Mouse (Mus musculus): ENCODE measurements around the gene Lrch4.
"Not testable (repeated sequence)": the region's sequence is repeated elsewhere in the genome, so short reads cannot be mapped to it uniquely, and the experiment has no call there.

Lrch4 gene

DNA sequence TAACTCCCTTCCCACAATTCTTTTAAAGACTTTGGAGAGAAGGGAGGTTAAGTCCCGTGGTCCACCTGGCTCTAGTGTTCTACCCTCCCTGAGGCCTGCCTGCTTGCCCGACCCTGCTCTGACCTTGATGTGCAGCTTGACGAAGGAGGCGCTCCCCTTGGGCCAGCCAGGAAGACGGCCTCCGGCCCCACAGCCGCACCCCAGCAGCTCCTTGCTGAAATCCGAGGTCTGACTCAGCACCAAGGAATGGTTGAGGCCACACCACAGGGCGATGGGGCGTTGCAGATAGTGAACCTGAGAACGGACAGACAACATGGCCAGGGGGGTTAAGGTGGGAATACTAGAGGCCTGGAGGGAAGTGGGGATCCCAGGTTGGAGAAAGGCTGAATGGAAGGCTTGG is 15.4 kb upstream of the Lrch4 start, which contains the start of gene Pcolce:
Gene Pcolce, minus strand, starts transcription at position 235 of the 400 bp plus-strand sequence.
- peak; percentile 32 for DNase-seq

GRCm38 (mm10) chr5:137614921-137615320 is 14.0 kb upstream of the Lrch4 start:
- not testable (repeated sequence) for DNase-seq

DNA sequence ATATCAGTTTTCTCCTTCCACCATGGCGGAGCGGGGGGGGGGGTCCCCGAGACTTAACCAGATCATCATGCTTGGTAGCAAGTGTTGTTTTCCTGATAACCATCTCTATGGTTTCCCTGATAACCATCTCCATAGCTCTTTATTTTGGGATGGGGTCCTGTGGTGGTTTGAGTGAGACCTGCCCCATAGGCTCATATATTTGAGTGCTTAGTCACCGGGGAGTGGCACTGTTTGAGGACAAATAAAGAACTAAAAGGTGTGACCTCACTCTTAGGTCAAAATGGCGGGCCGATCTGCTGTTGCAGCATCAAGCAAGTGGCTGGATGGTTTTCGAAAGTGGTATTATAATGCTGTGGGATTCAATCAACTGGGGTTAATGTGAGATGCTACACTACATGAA is 13.6 kb upstream of the Lrch4 start:
- no peak for DNase-seq

DNA sequence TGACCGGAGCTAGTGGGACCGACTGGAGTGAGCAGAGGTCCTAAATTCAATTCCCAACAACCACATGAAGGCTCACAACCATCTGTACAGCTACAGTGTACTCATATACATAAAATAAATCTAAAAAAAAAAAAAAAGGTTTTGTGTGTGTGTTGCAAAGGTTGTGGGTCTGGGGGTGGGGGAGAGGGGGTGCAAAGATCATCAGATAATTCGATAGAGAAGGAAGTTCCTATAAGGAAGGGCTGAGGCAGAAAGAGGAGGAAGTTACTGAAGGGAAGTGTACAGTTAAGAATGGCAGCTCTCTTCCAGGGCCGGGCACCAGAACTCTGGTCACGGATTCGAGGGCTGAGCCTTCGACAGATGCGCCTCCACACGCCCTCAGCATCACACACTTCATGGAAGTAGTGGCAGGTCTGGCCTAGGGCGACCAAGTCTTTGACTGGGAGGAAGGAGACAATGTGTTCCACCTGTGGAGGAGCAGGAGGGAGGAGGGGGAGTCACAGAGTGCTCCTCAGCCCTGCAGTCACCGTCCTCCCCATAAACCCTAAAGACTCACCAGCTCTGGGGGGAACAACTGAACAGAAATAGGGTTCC is 4.9 kb upstream of the Lrch4 start:
- DNase-seq = no peak

DNA sequence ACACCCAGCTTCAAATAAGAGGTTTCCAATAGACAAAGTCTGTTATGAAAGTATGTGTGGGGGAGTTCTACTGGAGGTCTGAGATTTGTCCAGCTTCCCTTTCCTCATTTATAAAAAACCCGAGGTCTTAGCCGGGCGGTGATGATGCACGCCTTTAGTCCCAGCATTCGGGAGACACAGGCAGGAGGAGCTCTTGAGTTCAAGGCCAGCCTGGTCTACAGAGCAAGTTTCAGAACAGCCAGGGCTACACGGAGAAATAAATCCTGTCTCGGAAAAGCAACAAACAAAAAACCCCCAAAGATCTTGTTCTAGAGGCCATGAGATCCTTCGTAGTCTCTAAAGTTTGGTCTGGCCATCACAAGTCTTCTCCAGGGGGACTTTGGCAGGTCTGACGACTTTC is 930 bp upstream of the Lrch4 start:
- peak; percentile 52 for DNase-seq

DNA sequence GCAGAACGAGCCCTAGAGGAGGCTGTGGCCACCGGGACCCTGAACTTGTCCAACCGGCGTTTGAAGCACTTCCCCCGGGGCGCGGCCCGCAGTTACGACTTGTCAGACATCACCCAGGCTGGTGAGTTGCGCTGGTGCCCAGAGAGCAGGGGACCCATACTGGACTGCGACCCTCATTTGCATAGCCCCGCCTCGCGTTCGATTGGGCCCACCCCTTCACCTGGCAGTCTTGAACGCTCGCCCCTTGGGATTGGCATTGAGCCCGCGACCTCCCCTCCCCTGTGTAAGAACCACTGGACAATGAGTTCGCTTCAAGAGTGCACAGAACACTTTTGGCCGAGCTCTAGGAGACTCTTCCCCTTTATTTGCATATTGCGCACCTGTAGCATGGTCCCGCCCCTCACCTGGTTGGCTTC is 393 bp downstream of the Lrch4 start:
- peak; percentile 81 for DNase-seq

- peak; percentile 73 for DNase-seq
Observed at GRCm38 (mm10) chr5:137629906-137630545, 1.1 kb downstream of the Lrch4 start.

DNA sequence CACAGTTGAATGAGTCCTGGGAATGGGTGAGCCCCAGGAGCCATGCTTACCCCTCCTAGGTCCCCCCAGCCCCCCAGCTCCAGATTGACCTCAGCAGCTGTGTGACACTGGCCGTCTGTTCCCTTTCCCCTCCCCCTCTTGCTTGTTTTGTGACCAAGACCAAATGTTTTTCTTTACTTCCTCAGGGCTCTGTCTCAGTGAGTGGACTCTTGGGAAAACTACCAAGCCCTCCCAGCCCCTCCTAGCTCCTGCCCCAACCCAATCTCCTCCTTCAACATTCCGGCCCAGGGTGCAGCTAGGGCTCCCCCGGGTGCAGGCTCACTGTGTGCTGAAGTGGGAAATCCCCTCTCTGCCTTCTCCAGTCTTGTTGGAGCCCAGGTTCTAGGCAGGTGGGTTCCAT is 1.7 kb downstream of the Lrch4 start:
- peak; percentile 81 for DNase-seq

GRCm38 (mm10) chr5:137631171-137631570 is 2.2 kb downstream of the Lrch4 start:
- peak; percentile 67 for DNase-seq

- no peak for DNase-seq
Observed at GRCm38 (mm10) chr5:137631591-137631990, 2.7 kb downstream of the Lrch4 start.

DNA sequence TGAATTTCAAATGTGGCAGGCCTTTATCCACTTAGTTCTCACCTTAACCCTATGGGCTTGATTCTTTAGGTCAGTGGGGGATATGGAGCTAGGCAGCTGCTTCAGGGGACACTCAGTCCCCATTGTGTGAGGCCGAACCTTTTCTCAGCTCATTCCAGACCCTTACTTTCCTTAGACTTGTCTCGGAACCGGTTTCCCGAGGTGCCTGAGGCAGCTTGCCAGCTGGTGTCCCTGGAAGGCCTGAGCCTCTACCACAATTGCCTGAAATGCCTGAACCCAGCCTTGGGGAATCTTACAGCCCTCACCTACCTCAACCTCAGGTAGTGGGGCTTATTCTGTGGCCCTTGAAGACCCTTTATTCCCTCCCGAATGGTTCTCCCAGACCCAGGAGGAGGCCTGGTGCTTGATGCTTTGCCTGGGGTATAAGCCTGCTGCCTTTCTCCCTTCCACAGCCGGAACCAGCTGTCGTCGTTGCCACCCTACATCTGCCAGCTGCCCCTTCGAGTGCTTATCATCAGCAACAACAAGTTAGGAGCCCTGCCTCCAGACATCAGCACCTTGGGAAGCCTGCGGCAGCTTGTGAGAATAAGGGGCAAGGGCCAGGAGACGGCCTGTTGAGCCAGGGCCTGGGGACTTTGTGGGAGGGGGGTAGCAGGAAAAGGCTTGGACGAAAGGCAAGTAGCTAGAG is 4.6 kb downstream of the Lrch4 start:
- peak; percentile 77 for DNase-seq

GRCm38 (mm10) chr5:137639472-137639871 is 10.6 kb downstream of the Lrch4 start:
- peak; percentile 51 for DNase-seq

- DNase-seq = peak; percentile 57
Observed at GRCm38 (mm10) chr5:137641054-137641453, 12.1 kb downstream of the Lrch4 start, which contains the start of gene Sap25. Sap25 (plus strand) TSS chr5:137641334.

- no peak for DNase-seq
Observed at GRCm38 (mm10) chr5:137642886-137643285, 14.0 kb downstream of the Lrch4 start.

DNA sequence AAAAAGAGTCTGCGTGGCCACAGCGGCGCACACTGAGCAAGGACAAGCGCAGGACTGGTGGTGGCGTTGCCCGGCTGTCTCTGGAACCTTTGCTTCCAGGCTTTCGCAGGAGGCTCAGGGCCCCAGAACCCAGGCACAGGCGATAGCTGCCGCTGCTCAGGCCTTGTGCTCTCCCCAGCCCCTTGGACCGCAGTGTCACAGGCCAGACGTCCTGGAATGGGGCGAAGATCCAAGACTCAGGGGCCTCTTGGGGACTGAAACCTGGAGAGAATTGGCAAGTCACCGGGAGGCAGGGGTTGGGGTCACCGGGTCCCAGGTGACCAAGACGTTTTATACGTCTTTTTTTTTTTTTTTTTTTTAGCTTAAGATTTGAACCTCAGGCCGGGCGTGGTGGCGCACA is 15.6 kb downstream of the Lrch4 start:
- DNase-seq = no peak

- no peak for DNase-seq
Observed at GRCm38 (mm10) chr5:137645091-137645651, 16.2 kb downstream of the Lrch4 start.

DNA sequence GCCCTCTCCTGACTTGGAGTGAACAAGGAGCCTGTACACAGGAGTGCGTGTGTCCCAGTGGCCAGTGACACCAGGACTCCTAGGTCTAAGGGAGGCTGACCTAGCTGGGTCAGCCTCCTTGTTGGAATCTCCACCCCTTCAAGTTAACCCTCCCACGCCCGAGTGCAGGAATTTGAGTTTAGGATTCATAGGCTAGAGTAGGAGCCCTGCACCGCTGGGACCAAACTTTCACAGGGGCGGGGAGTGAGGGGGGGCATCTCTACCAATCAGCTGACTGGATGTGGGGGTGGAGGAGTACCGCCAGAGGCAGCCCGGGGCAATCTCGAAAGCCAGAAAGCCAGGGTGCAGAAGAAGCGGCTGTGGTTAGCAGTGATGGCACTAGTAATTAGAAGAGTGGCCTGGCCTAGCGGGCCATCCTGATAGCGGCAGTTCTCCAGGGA is 16.8 kb downstream of the Lrch4 start, which contains the start of gene Irs3:
Gene Irs3, minus strand, starts transcription at position 63 of the 440 bp plus-strand sequence.
- DNase-seq = peak; percentile 48

GRCm38 (mm10) chr5:137647827-137648601 is 19.1 kb downstream of the Lrch4 start:
- DNase-seq = no peak

DNA sequence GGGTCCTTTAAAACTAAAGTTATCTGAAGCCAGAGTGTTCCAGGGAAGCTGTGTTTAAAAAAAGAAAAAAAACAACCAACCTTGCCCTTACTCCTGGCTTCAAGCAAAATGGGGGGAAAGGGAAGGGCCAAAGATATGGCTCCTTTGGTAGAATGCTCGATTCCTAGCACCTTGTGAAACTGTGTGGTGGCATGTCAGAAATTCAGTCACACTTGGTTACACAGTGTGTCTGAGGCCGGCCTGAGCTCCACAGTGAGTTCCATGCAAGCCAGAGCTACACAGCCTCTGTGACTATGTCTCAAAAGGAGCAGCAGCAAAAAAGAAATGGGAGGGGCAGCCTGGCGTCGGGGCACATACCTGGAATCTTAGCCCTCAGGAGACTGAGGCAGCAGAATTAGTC is 20.3 kb downstream of the Lrch4 start:
- DNase-seq = no peak

- no peak for DNase-seq
Observed at GRCm38 (mm10) chr5:137649669-137650571, 21.0 kb downstream of the Lrch4 start.

- DNase-seq = peak; percentile 92
Observed at GRCm38 (mm10) chr5:137652474-137652873, 23.6 kb downstream of the Lrch4 start.

DNA sequence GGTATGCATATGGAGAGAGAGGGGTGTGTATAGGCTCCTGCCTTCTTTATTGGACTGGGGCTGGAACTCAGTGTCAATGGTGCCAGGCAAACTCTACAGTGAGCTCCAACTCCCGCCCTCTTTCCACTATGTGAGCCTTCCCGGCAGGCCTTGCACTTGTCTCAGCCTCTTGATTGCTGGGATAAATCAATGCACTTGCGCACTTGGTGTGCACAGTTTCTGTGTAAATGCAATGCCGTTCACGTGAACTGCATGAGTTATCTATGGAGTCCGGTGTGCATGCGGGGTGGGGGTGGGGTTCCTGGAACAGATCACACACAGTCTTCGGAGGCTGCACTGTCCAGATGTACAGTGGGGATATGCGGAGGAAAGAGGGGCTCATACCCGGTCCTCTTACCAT is 24.4 kb downstream of the Lrch4 start:
- no peak for DNase-seq
